Mouse (Mus musculus): Measurements from ENCODE around the gene Kiss1r.
"Not testable (repeated sequence)": the region's sequence is repeated elsewhere in the genome, so short reads cannot be mapped to it uniquely, and the experiment has no call there.

Kiss1r gene

GRCm38 (mm10) chr10:79940749-79941148, 24.0 kb downstream of the Kiss1r start:
- DNase-seq (ENCODE audit: low spot score) = no peak

GRCm38 (mm10) chr10:79942988-79943387, 26.2 kb downstream of the Kiss1r start:
- DNase-seq (ENCODE audit: low spot score) = no peak

- DNase-seq (ENCODE audit: low spot score) = no peak
Measured at GRCm38 (mm10) chr10:79943471-79943901, 26.7 kb downstream of the Kiss1r start.

GRCm38 (mm10) chr10:79945507-79946234, 28.9 kb downstream of the Kiss1r start:
- DNase-seq (ENCODE audit: low spot score) = no peak

GRCm38 (mm10) chr10:79946752-79947322, 30.1 kb downstream of the Kiss1r start:
- DNase-seq (ENCODE audit: low spot score) = no peak

GRCm38 (mm10) chr10:79947502-79947901, 30.7 kb downstream of the Kiss1r start:
- no peak for DNase-seq (ENCODE audit: low spot score)

GRCm38 (mm10) chr10:79949873-79950272, 33.1 kb downstream of the Kiss1r start:
- no peak for DNase-seq (ENCODE audit: low spot score)

- no peak for DNase-seq (ENCODE audit: low spot score)
Measured at GRCm38 (mm10) chr10:79950661-79951060, 33.9 kb downstream of the Kiss1r start.

GRCm38 (mm10) chr10:79953946-79954345, 37.2 kb downstream of the Kiss1r start:
- no peak for DNase-seq (ENCODE audit: low spot score)

GRCm38 (mm10) chr10:79955691-79956090, 38.9 kb downstream of the Kiss1r start:
- no peak for DNase-seq (ENCODE audit: low spot score)

GRCm38 (mm10) chr10:79956643-79957154, 39.9 kb downstream of the Kiss1r start:
- no peak for DNase-seq (ENCODE audit: low spot score)

GRCm38 (mm10) chr10:79958140-79958816, 41.5 kb downstream of the Kiss1r start:
- DNase-seq (ENCODE audit: low spot score) = peak; percentile 78

GRCm38 (mm10) chr10:79959412-79959811, 42.6 kb downstream of the Kiss1r start:
- DNase-seq (ENCODE audit: low spot score) = not testable (repeated sequence)

- DNase-seq (ENCODE audit: low spot score) = peak; percentile 100
Measured at GRCm38 (mm10) chr10:79959847-79960601, 43.3 kb downstream of the Kiss1r start, which contains the start of gene Wdr18. Gene Wdr18, plus strand, starts transcription at chr10:79960152.

GRCm38 (mm10) chr10:79960671-79961294, 44.0 kb downstream of the Kiss1r start:
- DNase-seq (ENCODE audit: low spot score) = no peak

- no peak for DNase-seq (ENCODE audit: low spot score)
Measured at GRCm38 (mm10) chr10:79964727-79965126, 48.0 kb downstream of the Kiss1r start.

- no peak for DNase-seq (ENCODE audit: low spot score)
Measured at GRCm38 (mm10) chr10:79965325-79965724, 48.6 kb downstream of the Kiss1r start.

GRCm38 (mm10) chr10:79966886-79967400, 50.2 kb downstream of the Kiss1r start:
- DNase-seq (ENCODE audit: low spot score) = no peak

- DNase-seq (ENCODE audit: low spot score) = no peak
Measured at GRCm38 (mm10) chr10:79968181-79968580, 51.4 kb downstream of the Kiss1r start.

GRCm38 (mm10) chr10:79969124-79969568, 52.4 kb downstream of the Kiss1r start:
- DNase-seq (ENCODE audit: low spot score) = no peak
